Mouse (Mus musculus) CH12.LX (cell line): ENCODE data around the gene Tnfaip2. TPM values are rescaled to one million over a fixed set of nuclear protein-coding genes. Genes with fewer than 3 reads are reported as not detected.

Experiments used
- DNase-seq: peaks from one replicate; pipeline ENCODE4 v3.0.0-alpha.2; 2013; ENCODE audit errors: extremely low read depth
- H3K27ac ChIP-seq: 2 replicates; pipeline ENCODE4 v1.5.1; 2012; ENCODE audit warnings: low read depth, mild to moderate bottlenecking, control low read depth, moderate library complexity; ENCODE audit not compliant: insufficient read depth
- H3K27me3 ChIP-seq: replicated peaks from 2 replicates; pipeline ENCODE3; 2012; ENCODE audit warnings: inconsistent platforms
- H3K36me3 ChIP-seq, 2 experiments: replicated peaks in 1 of 2; 2 replicates each; pipeline versions ENCODE3 to v1.6.1; 2012; ENCODE audit warnings: inconsistent platforms in 1 of 2, low read length in 1 of 2, mild to moderate bottlenecking in 1 of 2, mixed read lengths in 1 of 2, moderate library complexity in 1 of 2; ENCODE audit not compliant: control insufficient read depth in 1 of 2, insufficient read depth in 1 of 2
- H3K4me1 ChIP-seq, 2 experiments: 2 replicates each; pipeline ENCODE4 v1.6.1; 2012; ENCODE audit warnings: inconsistent platforms in 1 of 2, moderate library complexity in 1 of 2; ENCODE audit not compliant: insufficient read depth in 2 of 2, control insufficient read depth in 1 of 2
- H3K4me2 ChIP-seq: 2 replicates; pipeline ENCODE4 v1.6.1; 2012; ENCODE audit warnings: low read depth, mild to moderate bottlenecking, control low read depth; ENCODE audit not compliant: poor library complexity, insufficient read depth, severe bottlenecking
- H3K4me3 ChIP-seq, 3 experiments: fragments of 150-350 bp in 1 of 3; sonication (generic) in 1 of 3; replicated peaks in 1 of 3; 2 replicates each; pipeline versions ENCODE3 to v1.5.1; 2011 to 2012; ENCODE audit warnings: low read depth in 2 of 3, low read length in 2 of 3, mild to moderate bottlenecking in 2 of 3, moderate library complexity in 2 of 3, control low read depth in 1 of 3, improper control_type of control experiment in 1 of 3, inconsistent platforms in 1 of 3, mixed read lengths in 1 of 3; ENCODE audit not compliant: poor library complexity in 1 of 3
- H3K79me2 ChIP-seq: replicated peaks from 2 replicates; pipeline ENCODE4 v1.6.1; 2012; ENCODE audit warnings: mild to moderate bottlenecking, moderate library complexity; ENCODE audit not compliant: control insufficient read depth, poor library complexity, insufficient read depth, severe bottlenecking; ENCODE audit errors: extremely low read depth
- H3K9ac ChIP-seq: 2 replicates; pipeline ENCODE4 v1.6.1; 2012; ENCODE audit warnings: low read depth, mild to moderate bottlenecking, control low read depth, moderate library complexity; ENCODE audit not compliant: insufficient read depth
- H3K9me3 ChIP-seq: replicated peaks from 2 replicates; pipeline ENCODE3; 2012; ENCODE audit warnings: low read length, inconsistent platforms, mixed read lengths
- BHLHE40 ChIP-seq: IDR thresholded peaks from 2 replicates; pipeline ENCODE4 v1.6.1; 2011; ENCODE audit warnings: mild to moderate bottlenecking, low read depth, low read length, improper control_type of control experiment
- CHD2 ChIP-seq: IDR thresholded peaks from 2 replicates; pipeline ENCODE4 v1.6.1; 2011; ENCODE audit warnings: low read length, improper control_type of control experiment
- ELF1 ChIP-seq: IDR thresholded peaks from 2 replicates; pipeline ENCODE4 v1.6.1; 2014; ENCODE audit warnings: low read depth, mild to moderate bottlenecking, inconsistent platforms, low read length, improper control_type of control experiment
- EP300 ChIP-seq: IDR thresholded peaks from 2 replicates; pipeline ENCODE4 v1.6.1; 2011; ENCODE audit warnings: low read length, improper control_type of control experiment
- ETS1 ChIP-seq: conservative IDR thresholded peaks from 2 replicates; pipeline ENCODE4 v1.6.1; 2012; ENCODE audit warnings: low read depth, mild to moderate bottlenecking, inconsistent platforms, low read length, improper control_type of control experiment, moderate library complexity
- HCFC1 ChIP-seq: IDR thresholded peaks from 2 replicates; pipeline ENCODE4 v1.6.1; 2012; ENCODE audit warnings: low read depth, mild to moderate bottlenecking, inconsistent platforms, low read length, improper control_type of control experiment
- MAFK ChIP-seq: IDR thresholded peaks from 2 replicates; pipeline ENCODE4 v1.6.1; 2011; ENCODE audit warnings: low read length, improper control_type of control experiment; ENCODE audit not compliant: insufficient replicate concordance
- MEF2A ChIP-seq: IDR thresholded peaks from 2 replicates; pipeline ENCODE4 v1.6.1; 2014; ENCODE audit warnings: low read depth, mild to moderate bottlenecking, inconsistent platforms, low read length, improper control_type of control experiment, borderline replicate concordance
- MXI1 ChIP-seq: IDR thresholded peaks from 2 replicates; pipeline ENCODE4 v1.6.1; 2011; ENCODE audit warnings: mild to moderate bottlenecking, low read depth, low read length, improper control_type of control experiment
- POLR2A ChIP-seq: IDR thresholded peaks from 2 replicates; pipeline ENCODE4 v1.6.1; 2011; ENCODE audit warnings: low read depth, mild to moderate bottlenecking, improper control_type of control experiment, low read length
- TBP ChIP-seq: conservative IDR thresholded peaks from 2 replicates; pipeline ENCODE4 v1.6.1; 2011; ENCODE audit warnings: low read depth, low read length, improper control_type of control experiment
- UBTF ChIP-seq: IDR thresholded peaks from 2 replicates; pipeline ENCODE4 v1.6.1; 2012; ENCODE audit warnings: low read depth, mild to moderate bottlenecking, inconsistent platforms, low read length, improper control_type of control experiment, moderate library complexity
- USF1 ChIP-seq: IDR thresholded peaks from 2 replicates; pipeline ENCODE4 v1.6.1; 2014; ENCODE audit warnings: low read depth, mild to moderate bottlenecking, inconsistent platforms, low read length, improper control_type of control experiment
- USF2 ChIP-seq: conservative IDR thresholded peaks from 2 replicates; pipeline ENCODE4 v1.6.1; 2011; ENCODE audit warnings: low read depth, low read length, improper control_type of control experiment
- ZC3H11A ChIP-seq: IDR thresholded peaks from 2 replicates; pipeline ENCODE4 v1.6.1; 2012; ENCODE audit warnings: low read depth, mild to moderate bottlenecking, inconsistent platforms, low read length, improper control_type of control experiment
- dilution Hi-C: fragments of 300-500 bp; cut with MboI; formaldehyde crosslinking; loops from 2 replicates; pipeline ENCODE4 v1.14.3; 2020; ENCODE audit warnings: low sequenced_read_pairs; ENCODE audit not compliant: extremely low pct_unique_long_range_greater_than_20kb, extremely low pct_ligation_motif_present
- in situ Hi-C: fragments of 300-500 bp; cut with MboI; formaldehyde crosslinking; loops from 3 replicates; pipeline ENCODE4 v1.14.3; 2019; ENCODE audit warnings: low sequenced_read_pairs, low pct_ligation_motif_present, low pct_unique_long_range_greater_than_20kb, mixed read lengths
- polyA plus RNA-seq: library from polyadenylated mRNA; unstranded; fragments of >175 nt; gene quantifications from 2 replicates; pipeline ENCODE4 v1.2.1, GENCODE M21; 2012; ENCODE audit warnings: low read depth; ENCODE audit not compliant: insufficient read length
- total RNA-seq, 2 experiments: library from RNA; depleted of rRNA; stranded (reverse); fragments of 300-350 nt in 1 of 2; fragments of >200 nt in 1 of 2; gene quantifications; 2 replicates each; pipeline ENCODE4 v1.2.3; 2012 to 2014

Gene Tnfaip2
- total and polyA plus RNA-seq, 3 experiments, result 0.93 to 2.5 (median 1.4) TPM

DNA sequence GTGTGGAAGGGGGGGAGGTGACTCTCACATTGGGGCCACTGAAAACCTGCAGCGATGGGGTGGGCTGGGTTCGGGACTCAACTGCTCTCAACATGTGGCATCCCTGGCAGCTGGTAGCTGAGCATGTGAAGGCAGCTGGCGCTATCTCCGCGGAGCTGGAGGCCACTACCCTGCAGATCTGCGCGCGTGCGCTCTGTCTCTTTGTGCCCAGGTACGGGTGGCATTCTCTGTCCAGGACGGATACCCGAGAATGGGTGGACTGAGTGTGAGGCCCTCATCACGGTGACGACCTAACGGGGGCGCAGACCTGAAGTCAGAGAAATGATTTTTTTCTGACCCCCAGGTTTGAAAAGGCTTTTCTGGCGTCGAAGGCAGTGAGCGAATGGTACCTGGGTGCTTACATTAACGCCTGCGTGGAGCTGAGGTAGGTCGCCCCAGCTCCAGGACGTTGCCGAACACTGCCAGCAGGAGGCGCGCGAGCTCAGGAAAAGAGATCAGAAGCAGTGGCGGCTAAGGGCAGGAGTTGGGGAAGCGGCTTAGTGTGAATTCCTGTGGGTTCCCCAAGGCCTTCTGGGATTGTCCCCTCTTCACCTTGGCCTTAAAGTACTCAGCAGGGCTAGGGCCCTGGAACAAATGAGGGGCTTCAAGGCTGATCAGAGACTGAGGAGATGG, 16.3 kb upstream of the Tnfaip2 start (continued):
- TF ChIP-seq MAFK (no peak), EP300 (no peak), TBP (no peak), CHD2 (no peak), MEF2A (no peak), UBTF (no peak), ETS1 (no peak), POLR2A (no peak), MXI1 (no peak)
- TF ChIP-seq, all 38 proteins: peak for 6

DNA sequence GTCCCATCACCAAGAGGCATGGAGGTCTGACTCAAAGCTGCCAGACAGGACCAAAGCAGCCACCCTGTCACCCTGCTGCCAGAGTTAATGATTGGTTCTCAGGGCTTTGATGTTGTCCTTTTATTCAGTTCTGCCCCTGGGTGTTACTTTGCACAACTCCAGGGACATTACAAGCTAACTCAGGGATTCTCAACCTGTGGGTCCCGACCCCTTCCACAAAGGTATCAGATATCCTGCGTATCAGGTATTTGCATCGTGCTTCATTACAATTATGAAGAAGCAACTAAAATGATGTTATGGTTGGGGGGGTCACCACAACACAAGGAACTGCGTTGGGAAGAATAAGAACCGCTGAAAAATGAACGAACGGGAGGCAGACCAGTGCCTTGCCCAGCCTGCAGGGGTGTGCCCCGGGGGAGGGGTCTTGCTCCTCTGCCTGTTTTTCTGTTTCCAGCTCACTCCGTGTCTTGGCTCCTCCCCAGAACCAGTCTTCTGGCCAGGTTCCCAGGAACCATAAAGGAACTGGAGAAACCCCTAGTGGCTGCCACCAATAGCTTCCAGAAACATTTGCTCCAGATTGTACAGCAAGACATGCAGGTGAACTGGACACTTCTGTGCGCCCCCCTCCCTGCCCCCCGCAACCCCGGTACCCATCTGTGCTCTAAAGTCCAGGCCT, 14.7 kb upstream of the Tnfaip2 start:
- Histone ChIP-seq H3K9ac (no peak overlapping the region), H3K4me1 (peaks cover 7 to 42% of the 10 kb centered on the region in 2 experiments), H3K27ac (no peak overlapping the region), H3K9me3 (peaks cover 16% of the 10 kb centered on the region), H3K4me3 (no peak overlapping the region), H3K27me3 (peaks cover 66% of the 10 kb centered on the region), H3K79me2 (no peaks in the 10 kb centered on the region), H3K36me3 (no peaks in the 10 kb centered on the region), H3K4me2 (no peak overlapping the region)
- dilution Hi-C loops, result no loop called here
- TF ChIP-seq ELF1, result no peak
- TF ChIP-seq CHD2, result peak; percentile 16; the same call in 1 of the 2 replicates
- in situ Hi-C loops, result loop anchor here (5.0 kb wide), 1 partner anchor 35 kb away; no protein-coding TSS in a partner anchor
- DNase-seq, result no peak

DNA sequence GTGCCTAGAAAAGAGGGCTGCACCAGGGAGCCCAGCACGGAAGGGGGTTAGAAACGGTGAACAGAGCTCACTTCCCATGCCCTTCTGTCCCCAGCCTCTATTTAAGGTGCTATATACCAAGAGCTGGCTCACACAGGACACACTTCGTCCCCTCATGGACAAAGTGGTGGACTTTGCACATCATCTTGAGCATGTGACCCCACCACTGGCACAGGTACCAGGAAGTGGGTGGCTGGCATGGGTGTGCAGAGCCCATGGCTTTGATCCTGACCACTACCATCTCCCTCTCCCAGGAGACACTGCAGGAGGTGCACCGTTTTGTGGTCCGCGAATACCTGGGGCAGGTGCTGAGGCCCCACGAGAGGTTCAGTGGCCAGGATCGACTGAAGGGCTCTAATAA, 13.9 kb upstream of the Tnfaip2 start:
- DNase-seq, result no peak
- H3K9me3 ChIP-seq, result peaks cover 15% of the 10 kb centered on the region
- no peak overlapping the region for H3K4me3 ChIP-seq
- H3K79me2 ChIP-seq, result no peaks in the 10 kb centered on the region
- peaks cover 64% of the 10 kb centered on the region for H3K27me3 ChIP-seq
- dilution Hi-C loops, result no loop called here
- H3K4me1 ChIP-seq, result peaks cover 7 to 50% of the 10 kb centered on the region in 2 experiments
- H3K4me2 ChIP-seq, result no peak overlapping the region
- in situ Hi-C loops, result loop anchor here (5.0 kb wide), 1 partner anchor 34 kb away; no protein-coding TSS in a partner anchor
- H3K27ac ChIP-seq, result no peak overlapping the region
- H3K36me3 ChIP-seq, result no peaks in the 10 kb centered on the region
- H3K9ac ChIP-seq, result no peak overlapping the region
- TF ChIP-seq ETS1, result no peak
- TF ChIP-seq USF2, result no peak
- no peak for TF ChIP-seq CHD2
- TF ChIP-seq BHLHE40, result no peak
- no peak for TF ChIP-seq USF1
- no peak for TF ChIP-seq HCFC1
- TF ChIP-seq ZC3H11A, result no peak
